In the genomic region with DNA sequence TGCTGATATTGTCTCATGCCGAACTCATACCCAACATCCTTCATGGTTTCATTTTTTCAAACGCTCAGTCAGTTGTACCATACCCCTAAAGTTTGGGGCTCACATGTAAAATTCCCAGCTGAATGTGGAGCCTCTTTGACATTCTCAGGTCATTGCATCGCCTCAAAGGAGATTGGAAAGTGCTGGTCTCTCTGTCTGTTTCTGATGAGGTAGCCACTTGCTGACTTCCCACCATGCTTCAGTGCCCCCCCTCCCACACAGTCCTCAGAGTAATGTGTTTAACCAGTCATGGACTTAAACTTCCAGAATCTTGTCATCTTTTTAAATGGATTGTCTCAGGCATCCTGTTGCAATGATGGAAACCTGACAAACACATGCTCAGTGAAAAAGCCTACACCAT, we compare ENCODE assay signal across 11 mouse cellular contexts.
"Had no signal": no experiment of that assay in that cellular context is flagged by ENCODE, and none has a peak within 500 bp of the region (broad histone marks: within the 10 kb centered on the region; RNA-seq: fewer than 3 reads in every experiment).

No protein-coding gene starts in this region.

- H3K27ac ChIP-seq: limb, embryonic 13.5 days; liver, embryonic 14.5 days; midbrain, embryonic 13.5 days; stomach, embryonic 15.5 days had no signal

- H3K36me3 ChIP-seq: limb, embryonic 13.5 days; midbrain, embryonic 13.5 days; stomach, embryonic 15.5 days had no signal

- H3K27me3 ChIP-seq: limb, embryonic 13.5 days; midbrain, embryonic 13.5 days; stomach, embryonic 15.5 days had no signal

- DNase-seq: kidney, adult 11 months; kidney, postnatal 14 days; left cerebral cortex, postnatal 4 days; lung, adult 18-20 months; thymus, adult 2 months; thymus, postnatal 36 days had no signal

- H3K4me1 ChIP-seq: stomach, embryonic 15.5 days had no signal

- H3K4me3 ChIP-seq: limb, embryonic 13.5 days; midbrain, embryonic 13.5 days; myocyte; stomach, embryonic 15.5 days had no signal

- H3K9ac ChIP-seq: limb, embryonic 13.5 days; liver, embryonic 14.5 days; midbrain, embryonic 13.5 days; stomach, embryonic 15.5 days had no signal

- H3K9me3 ChIP-seq: limb, embryonic 13.5 days; midbrain, embryonic 13.5 days; stomach, embryonic 15.5 days had no signal

- H3K4me2 ChIP-seq: limb, embryonic 13.5 days; midbrain, embryonic 13.5 days; stomach, embryonic 15.5 days had no signal
